Mouse (Mus musculus): ENCODE measurements at regions not wholly inside any gene's neighbourhood (a gene's known extent, or its start where the extent isn't known, plus 50 kb on each side); places are given as distances from the start of the nearest gene placed in this dataset.
"Not testable (repeated sequence)": the region's sequence is repeated elsewhere in the genome, so short reads cannot be mapped to it uniquely, and the experiment has no call there.

- DNase-seq (ENCODE audit: low spot score): not testable (repeated sequence)
These were observed 91.8 kb downstream of the 5730507C01Rik start for GRCm38 (mm10) chr12:18606126-18606525.

- DNase-seq (ENCODE audit: low spot score): peak; percentile 9
These were observed 95.5 kb downstream of the 5730507C01Rik start for GRCm38 (mm10) chr12:18609835-18610234.

GRCm38 (mm10) chr12:18610581-18610980 is 96.3 kb downstream of the 5730507C01Rik start:
- DNase-seq (ENCODE audit: low spot score): not testable (repeated sequence)
